Mouse (Mus musculus) bone marrow, adult 2 months (tissue): ENCODE measurements at regions not wholly inside any gene's neighbourhood (a gene's known extent, or its start where the extent isn't known, plus 50 kb on each side); places are given as distances from the start of the nearest gene placed in this dataset.

Experiments used
- CTCF ChIP-seq: fragments of 200-500 bp; IDR thresholded peaks from 2 replicates; pipeline ENCODE4 v1.5.1; 2011; ENCODE audit warnings: low read length, control low read depth; ENCODE audit not compliant: control insufficient read depth, insufficient read depth
- POLR2A ChIP-seq: fragments of 200-500 bp; IDR thresholded peaks from 2 replicates; pipeline ENCODE4 v1.6.1; 2011; ENCODE audit warnings: low read depth, mild to moderate bottlenecking, control low read depth, low read length, borderline replicate concordance; ENCODE audit not compliant: control insufficient read depth

DNA sequence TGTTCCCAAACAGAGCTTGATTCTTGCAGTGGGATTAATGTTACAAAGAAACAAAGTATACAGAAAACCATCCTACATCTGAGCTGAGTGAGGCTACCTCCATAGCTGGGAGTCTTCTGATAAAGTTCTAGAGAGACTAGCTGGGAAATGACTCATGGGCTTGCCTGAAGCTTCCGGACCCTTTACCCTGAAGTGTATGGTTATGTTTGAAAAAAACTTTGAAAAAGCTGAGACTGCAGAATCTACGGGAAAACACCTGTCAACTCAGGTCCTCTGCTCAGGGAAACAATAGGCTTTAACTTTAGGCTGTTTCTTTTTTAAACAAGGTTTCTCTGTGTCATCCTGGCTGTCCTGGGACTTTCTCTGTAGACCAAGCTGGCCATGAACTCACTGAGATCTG is 593.4 kb downstream of the Gm19410 start:
- TF ChIP-seq CTCF = no peak
- no peak for TF ChIP-seq POLR2A
